Mouse (Mus musculus): Measurements from ENCODE around the gene Prss44. TPM values are rescaled to one million over a fixed set of nuclear protein-coding genes. Genes with fewer than 3 reads are reported as not detected.

The Prss44 gene
- not detected in 2 replicates for polyA plus RNA-seq (2012; rRNA removed)

GRCm38 (mm10) chr9:110813789-110814188, at the start of gene Prss44:
Prss44 (plus strand) TSS chr9:110813994.

DNA sequence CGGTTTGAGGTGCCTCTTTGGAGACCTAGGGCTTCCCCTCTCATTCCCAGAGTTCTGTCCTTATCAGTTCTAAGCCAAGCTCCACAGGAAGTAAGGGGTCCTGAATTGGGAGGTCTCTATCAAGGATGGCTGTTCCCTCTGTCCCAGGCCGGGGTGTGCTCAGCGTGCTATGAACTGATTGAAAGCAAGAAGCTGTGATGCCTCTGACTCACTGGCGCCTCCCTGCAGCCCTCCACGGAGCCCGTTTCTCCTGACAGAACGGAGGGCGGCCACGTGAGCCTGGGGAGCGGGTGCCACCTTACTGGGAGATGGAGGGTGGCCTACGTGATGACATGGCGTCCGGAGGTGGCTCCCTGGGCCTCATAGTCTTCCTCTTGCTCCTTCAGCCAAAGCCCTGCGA, 15.9 kb upstream of the Prss44 start, which contains the start of gene Prss42:
Gene Prss42 (plus strand): TSS at position 301 of the 400 bp plus-strand sequence.

DNA sequence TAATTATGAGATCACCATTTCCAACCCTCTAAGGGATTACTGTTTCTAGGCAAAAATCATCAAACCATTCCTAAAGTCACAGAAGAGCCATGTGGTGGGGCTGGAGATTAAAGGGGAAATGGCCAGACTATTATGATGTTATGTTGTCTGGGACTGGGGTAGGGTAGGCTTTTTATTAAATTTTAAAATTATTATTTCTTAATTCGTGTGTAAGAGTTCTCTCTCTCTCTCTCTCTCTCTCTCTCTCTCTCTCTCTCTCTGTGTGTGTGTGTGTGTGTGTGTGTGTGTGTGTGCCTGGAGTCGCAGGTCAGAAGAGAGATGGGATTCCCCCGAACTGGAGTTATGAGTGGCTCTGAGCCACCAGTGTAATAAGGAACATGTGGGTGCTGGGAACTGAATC, 12.6 kb downstream of the Prss44 start, which contains the start of gene Prss43:
Gene Prss43 (plus strand): TSS at position 301 of the 400 bp plus-strand sequence.

DNA sequence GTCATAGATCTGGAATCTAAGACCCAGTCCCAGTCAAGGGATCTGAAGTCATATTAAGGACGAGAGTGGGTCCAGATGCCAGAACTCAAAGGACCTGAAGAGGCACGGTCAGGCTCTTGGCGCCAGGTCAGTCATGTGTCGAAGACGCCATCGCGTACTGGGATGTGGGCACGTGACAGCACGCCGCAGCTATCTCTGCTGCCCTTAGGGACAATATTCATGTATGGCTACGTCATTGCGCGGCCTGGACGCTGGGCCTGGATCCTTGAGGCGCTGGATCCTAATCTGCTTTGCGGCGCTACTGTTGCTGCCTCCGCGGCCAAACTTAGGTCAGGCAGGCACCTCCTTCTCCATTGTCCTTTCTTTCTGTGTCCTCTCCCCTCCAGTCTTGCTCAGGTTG, 20.6 kb downstream of the Prss44 start, which contains the start of gene Prss45:
Gene Prss45 (plus strand): TSS at position 178 of the 400 bp plus-strand sequence.

DNA sequence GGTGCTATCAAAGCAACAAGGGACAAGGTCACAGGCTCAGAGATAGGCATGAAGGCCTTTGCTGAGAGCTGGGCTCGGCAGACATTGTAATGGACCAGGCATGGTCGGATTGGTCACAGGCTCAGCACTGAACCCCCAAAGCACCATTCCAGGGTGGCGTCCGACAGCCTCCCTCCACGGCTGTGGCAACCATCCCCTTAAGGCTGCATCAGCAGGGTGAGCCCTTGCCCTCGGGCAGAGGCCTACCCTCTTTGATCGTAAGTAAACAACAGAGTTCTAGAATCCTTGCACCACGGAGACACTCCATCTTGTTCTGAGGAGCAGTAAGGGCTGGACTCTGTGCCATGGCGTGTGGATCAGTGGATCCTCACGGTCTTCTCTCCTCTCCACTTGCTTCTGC, 30.4 kb downstream of the Prss44 start, which contains the start of gene Prss46:
Gene Prss46 (plus strand): TSS at position 301 of the 400 bp plus-strand sequence.

DNA sequence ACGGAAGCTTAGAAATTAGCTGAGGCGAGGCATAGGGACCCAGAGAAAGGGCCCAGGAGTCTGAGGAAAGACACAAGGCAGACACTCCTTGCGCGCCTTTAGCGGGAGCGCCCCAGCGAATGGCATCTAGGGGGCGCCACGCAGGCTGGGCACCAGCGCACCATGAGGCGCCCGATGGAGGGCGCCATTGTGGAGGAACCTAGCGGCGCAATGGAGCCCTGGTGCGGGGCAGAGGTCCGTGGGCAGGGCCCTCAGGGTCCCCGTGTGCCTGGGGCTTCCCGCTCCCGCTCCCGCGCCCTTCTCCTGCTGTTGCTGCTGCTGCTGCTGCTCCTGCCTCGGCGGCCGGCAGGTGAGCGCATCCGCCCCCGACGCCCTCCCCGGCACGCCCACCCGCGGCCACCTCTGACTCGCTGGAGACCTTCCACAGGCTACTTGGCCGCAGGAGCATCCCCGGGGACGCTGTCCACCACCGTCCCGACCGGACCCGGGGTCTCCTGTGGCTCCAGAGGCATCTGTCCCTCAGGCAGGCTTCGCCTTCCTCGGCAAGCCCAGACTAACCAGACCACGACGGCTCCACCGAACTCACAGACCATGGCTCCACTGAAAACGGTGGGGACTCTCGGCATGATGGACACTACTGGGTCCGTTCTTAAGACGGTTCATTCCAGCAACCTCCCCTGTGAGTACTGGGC, 44.1 kb downstream of the Prss44 start, which contains the start of gene Prss50:
Gene Prss50 (plus strand): TSS at position 187 of the 692 bp plus-strand sequence.

Other genes with a start within 250 kb of the Prss44 start
- gene Nradd, start 189.5 kb upstream of the Prss44 start, polyA plus RNA-seq (2012; rRNA removed): 1.8 TPM in 2 replicates
- 6.3 and 7.9 TPM in 2 replicates for gene Nbeal2, start 159.8 kb upstream of the Prss44 start, polyA plus RNA-seq (2012; rRNA removed)
- 59.7 and 60.4 TPM in 2 replicates for gene Ccdc12, start 157.5 kb upstream of the Prss44 start, polyA plus RNA-seq (2012; rRNA removed)
- gene Myl3, start 72.1 kb upstream of the Prss44 start, polyA plus RNA-seq (2012; rRNA removed): 0.08 TPM in 1 of 2 replicates, not detected in the other
- gene Pth1r, start 66.8 kb upstream of the Prss44 start, polyA plus RNA-seq (2012; rRNA removed): 2.5 and 3.2 TPM in 2 replicates
- not detected in 2 replicates for gene Prss42, start 15.8 kb upstream of the Prss44 start, polyA plus RNA-seq (2012; rRNA removed)
- not detected in 2 replicates for gene Prss43, start 12.7 kb downstream of the Prss44 start, polyA plus RNA-seq (2012; rRNA removed)
- gene Prss45, start 20.6 kb downstream of the Prss44 start, polyA plus RNA-seq (2012; rRNA removed): 0.03 TPM in 1 of 2 replicates, not detected in the other
- not detected in 2 replicates for gene Prss46, start 30.5 kb downstream of the Prss44 start, polyA plus RNA-seq (2012; rRNA removed)
- 1.5 and 1.6 TPM in 2 replicates for gene Prss50, start 44.0 kb downstream of the Prss44 start, polyA plus RNA-seq (2012; rRNA removed)
- gene Als2cl, start 65.9 kb downstream of the Prss44 start, polyA plus RNA-seq (2012; rRNA removed): 5.9 and 6.7 TPM in 2 replicates
- 4.0 and 4.3 TPM in 2 replicates for gene Tmie, start 66.1 kb downstream of the Prss44 start, polyA plus RNA-seq (2012; rRNA removed)
- not detected in 2 replicates for gene Fam240a, start 102.9 kb downstream of the Prss44 start, polyA plus RNA-seq (2012; rRNA removed)
- 0.02 TPM in 1 of 2 replicates, not detected in the other for gene Tdgf1, start 132.2 kb downstream of the Prss44 start, polyA plus RNA-seq (2012; rRNA removed)
- 0.05 and 0.10 TPM in 2 replicates for gene Lrrc2, start 137.6 kb downstream of the Prss44 start, polyA plus RNA-seq (2012; rRNA removed)
- gene Rtp3, start 176.6 kb downstream of the Prss44 start, polyA plus RNA-seq (2012; rRNA removed): 39.5 and 40.2 TPM in 2 replicates
- 108 and 154 TPM in 2 replicates for gene Ltf, start 205.3 kb downstream of the Prss44 start, polyA plus RNA-seq (2012; rRNA removed)
- gene Ccrl2, start 243.5 kb downstream of the Prss44 start, polyA plus RNA-seq (2012; rRNA removed): 5.9 and 7.2 TPM in 2 replicates